Mouse (Mus musculus) bone marrow, adult 2 months (tissue): ENCODE data around the gene Cyld.

ENCODE experiments used
- CTCF ChIP-seq: fragments of 200-500 bp; IDR thresholded peaks from 2 replicates; pipeline ENCODE4 v1.5.1; 2011; ENCODE audit warnings: low read length, control low read depth; ENCODE audit not compliant: control insufficient read depth, insufficient read depth
- POLR2A ChIP-seq: fragments of 200-500 bp; IDR thresholded peaks from 2 replicates; pipeline ENCODE4 v1.6.1; 2011; ENCODE audit warnings: low read depth, mild to moderate bottlenecking, control low read depth, low read length, borderline replicate concordance; ENCODE audit not compliant: control insufficient read depth

DNA sequence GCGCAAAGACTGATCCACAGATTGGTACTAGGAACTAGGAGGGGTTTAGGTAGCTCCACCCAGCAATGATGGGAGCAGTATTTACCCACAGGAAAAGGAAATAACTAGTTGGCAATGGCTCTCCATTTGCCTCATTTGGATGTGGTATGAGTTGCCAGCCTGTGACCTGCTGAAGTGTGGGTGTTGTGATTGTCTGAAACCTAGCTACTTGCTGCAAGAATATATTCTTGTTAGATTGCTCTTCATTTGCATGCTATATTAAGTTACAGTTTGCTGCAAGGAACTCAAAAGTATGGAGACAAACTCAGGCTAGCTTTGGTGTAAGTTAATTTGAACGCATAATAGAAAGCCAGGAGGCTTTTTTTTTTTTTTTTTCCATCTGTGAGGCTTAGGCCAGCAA is 16.3 kb upstream of the Cyld start:
- TF ChIP-seq CTCF (no peak), POLR2A (no peak)
